Mouse (Mus musculus): ENCODE data around the gene Rufy1. TPM values are rescaled to one million over a fixed set of nuclear protein-coding genes. Genes with fewer than 3 reads are reported as not detected.

The Rufy1 gene
- total and polyA plus RNA-seq, 3 experiments: 17.8 to 18.4 TPM; not detected in 1

DNA sequence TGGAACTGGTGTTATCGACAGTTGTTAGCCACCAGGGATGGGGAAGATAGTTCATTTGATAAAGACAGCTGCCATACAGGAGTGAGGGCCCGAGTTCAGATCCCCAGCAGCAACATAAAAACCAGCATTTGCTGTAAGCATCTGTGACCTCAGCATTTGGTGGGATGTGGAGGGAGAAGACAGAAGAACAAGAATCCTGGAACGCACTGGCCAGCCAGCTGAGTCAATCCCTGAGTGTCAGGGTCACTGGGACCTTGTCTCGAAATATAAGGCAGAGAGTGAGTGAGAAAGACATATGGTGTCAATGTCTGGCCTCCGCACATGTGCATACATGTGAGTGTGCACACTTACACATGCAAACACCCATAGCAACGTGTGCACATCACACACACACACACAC is 9.8 kb upstream of the Rufy1 start (continued):
- TF ChIP-seq MEF2A (IDR thresholded peaks at IDR 0.05; ENCODE audit: extremely low read depth, insufficient replicate concordance, low read depth, low read length, poor library complexity, severe bottlenecking): no peak
- no peak for TF ChIP-seq ZC3H11A (IDR thresholded peaks at IDR 0.05; ENCODE audit: low read depth, low read length)
- TF ChIP-seq CHD1 (IDR thresholded peaks at IDR 0.05; ENCODE audit: low read depth, low read length): no peak
- no peak for TF ChIP-seq MYC (IDR thresholded peaks at IDR 0.05; ENCODE audit: low read depth, low read length)

DNA sequence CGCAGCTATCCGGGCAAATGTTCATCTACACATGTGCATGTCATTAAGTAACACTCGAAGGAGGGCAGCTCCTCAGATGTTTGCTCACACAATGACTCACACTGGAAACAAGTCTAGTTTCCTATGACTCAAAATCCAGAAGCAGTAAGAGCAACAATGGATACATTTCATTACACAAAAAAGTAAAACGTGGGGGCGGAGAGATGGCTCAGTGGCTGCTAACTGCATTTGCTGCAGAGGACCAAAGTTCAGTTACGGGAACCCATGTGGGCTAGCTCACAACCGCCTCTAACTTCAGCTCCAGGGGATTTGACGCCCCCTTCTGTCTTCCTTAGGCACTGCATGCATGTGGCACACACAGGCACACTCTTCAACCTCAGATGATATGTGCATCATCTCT is 8.9 kb upstream of the Rufy1 start:
- Histone ChIP-seq H3K9me3 (replicated peaks; ENCODE audit: insufficient read depth, low read length) (no peaks in the 10 kb centered on the region), H3K4me3 (ENCODE audit: control insufficient read depth in 1 of 2, insufficient read depth in 1 of 2, low read depth in 2 of 2, low read length in 2 of 2) (no peak overlapping the region), H3K4me1 (ENCODE audit: control insufficient read depth in 1 of 2, insufficient read depth in 2 of 2, low read length in 2 of 2) (peaks cover 0 to 10% of the 10 kb centered on the region in 2 experiments; a peak in 2 of 4 replicates), H3K27me3 (ENCODE audit: control insufficient read depth in 1 of 2, insufficient read depth in 2 of 2, low read length in 2 of 2) (peaks cover 0 to 1% of the 10 kb centered on the region in 2 experiments; a peak in 1 of 4 replicates), H3K9ac (ENCODE audit: control insufficient read depth, low read depth, low read length, poor library complexity, severe bottlenecking) (no peak overlapping the region), H3K27ac (ENCODE audit: control insufficient read depth, low read depth, low read length) (no peak overlapping the region), H3K79me2 (ENCODE audit: control insufficient read depth, insufficient read depth, low read length, poor library complexity) (no peaks in the 10 kb centered on the region), H3K36me3 (ENCODE audit: control insufficient read depth in 1 of 2, insufficient read depth in 2 of 2, low read length in 2 of 2) (peaks cover 0 to 3% of the 10 kb centered on the region in 2 experiments; a peak in 2 of 4 replicates)
- peak; percentile 63 for DNase-seq (ENCODE audit: low read depth, low spot score)
- TF ChIP-seq CHD2 (IDR thresholded peaks at IDR 0.05; ENCODE audit: low read length) (no peak), ETS1 (IDR thresholded peaks at IDR 0.05; ENCODE audit: low read depth, low read length) (no peak), USF2 (IDR thresholded peaks at IDR 0.05; ENCODE audit: borderline replicate concordance in 1 of 2, insufficient read depth in 1 of 2, low read depth in 1 of 2, low read length in 2 of 2) (no peak), MAX (IDR thresholded peaks at IDR 0.05; ENCODE audit: low read length) (no peak; the same call in 1 of the 2 replicates), USF1 (IDR thresholded peaks at IDR 0.05; ENCODE audit: low read depth, low read length) (no peak), MYB (IDR thresholded peaks at IDR 0.05; ENCODE audit: low read depth, low read length) (no peak), GATA1 (IDR thresholded peaks at IDR 0.05; ENCODE audit: low read depth, low read length) (no peak), JUND (IDR thresholded peaks at IDR 0.05; ENCODE audit: low read depth, low read length) (no peak), MAFK (IDR thresholded peaks at IDR 0.05; ENCODE audit: borderline replicate concordance, low read depth, low read length) (no peak), POLR2AphosphoS5 (IDR thresholded peaks at IDR 0.05; ENCODE audit: borderline replicate concordance, low read depth, low read length) (no peak), MEF2A (IDR thresholded peaks at IDR 0.05; ENCODE audit: extremely low read depth, insufficient replicate concordance, low read depth, low read length, poor library complexity, severe bottlenecking) (no peak), TAL1 (IDR thresholded peaks at IDR 0.05; ENCODE audit: low read length) (no peak), ZC3H11A (IDR thresholded peaks at IDR 0.05; ENCODE audit: low read depth, low read length) (peak; percentile 47; the same call in 1 of the 2 replicates), CTCF (IDR thresholded peaks at IDR 0.05 in 2 of 3, conservative IDR thresholded peaks at IDR 0.05 in 1 of 3; ENCODE audit: control insufficient read depth in 1 of 3, insufficient read depth in 1 of 3, low read depth in 2 of 3, low read length in 3 of 3, poor library complexity in 1 of 3, severe bottlenecking in 1 of 3) (peak; percentile 61 to 77 (median 72)), RAD21 (IDR thresholded peaks at IDR 0.05; ENCODE audit: low read depth, low read length) (peak; percentile 55), KAT2A (conservative IDR thresholded peaks at IDR 0.05; ENCODE audit: low read depth, low read length) (no peak), E2F4 (IDR thresholded peaks at IDR 0.05; ENCODE audit: borderline replicate concordance, low read depth, low read length) (no peak), ZNF384 (IDR thresholded peaks at IDR 0.05; ENCODE audit: low read depth, low read length) (no peak), MXI1 (IDR thresholded peaks at IDR 0.05; ENCODE audit: low read depth, low read length) (no peak), UBTF (IDR thresholded peaks at IDR 0.05; ENCODE audit: borderline replicate concordance, insufficient read depth, low read depth, low read length) (no peak), NRF1 (IDR thresholded peaks at IDR 0.05; ENCODE audit: insufficient read depth, low read depth, low read length, poor library complexity, severe bottlenecking) (no peak), SMC3 (IDR thresholded peaks at IDR 0.05; ENCODE audit: low read depth, low read length) (peak; percentile 62), MYC (IDR thresholded peaks at IDR 0.05; ENCODE audit: low read depth, low read length) (0 out of 2 replicates have a peak, but pooled peaks have one; percentile 42), ELF1 (IDR thresholded peaks at IDR 0.05; ENCODE audit: low read depth, low read length) (no peak), SIN3A (IDR thresholded peaks at IDR 0.05; ENCODE audit: low read length) (no peak), POLR2AphosphoS2 (IDR thresholded peaks at IDR 0.05; ENCODE audit: low read length) (no peak), GABPA (IDR thresholded peaks at IDR 0.05; ENCODE audit: low read depth, low read length) (no peak), EP300 (IDR thresholded peaks at IDR 0.05; ENCODE audit: low read depth in 1 of 2, low read length in 2 of 2) (no peak), CHD1 (IDR thresholded peaks at IDR 0.05; ENCODE audit: low read depth, low read length) (no peak), NELFE (IDR thresholded peaks at IDR 0.05; ENCODE audit: low read depth, low read length) (no peak), MAZ (IDR thresholded peaks at IDR 0.05; ENCODE audit: low read depth, low read length) (no peak), TCF12 (IDR thresholded peaks at IDR 0.05; ENCODE audit: low read depth, low read length) (no peak), HCFC1 (IDR thresholded peaks at IDR 0.05; ENCODE audit: low read depth, low read length) (no peak), BHLHE40 (IDR thresholded peaks at IDR 0.05; ENCODE audit: borderline replicate concordance, low read depth, low read length) (no peak)
